Mouse (Mus musculus): ENCODE data around the gene Shroom4. TPM values are rescaled to one million over a fixed set of nuclear protein-coding genes. Genes with fewer than 3 reads are reported as not detected.

Shroom4 gene
- polyA plus RNA-seq, 1 experiment from 2014 or later = 2.9 TPM

GRCm38 (mm10) chrX:6495456-6495855 lies 95.8 kb downstream of the Shroom4 start:
- H3K9ac ChIP-seq = no peak overlapping the region
- H3K4me2 ChIP-seq = no peak overlapping the region
- H3K9me3 ChIP-seq = no peaks in the 10 kb centered on the region
- ATAC-seq (ENCODE audit: extremely low read depth, insufficient number of reproducible peaks, low FRiP score, low TSS enrichment) = no peak
- H3K36me3 ChIP-seq = no peaks in the 10 kb centered on the region
- H3K4me3 ChIP-seq = no peak overlapping the region
- no peaks in the 10 kb centered on the region for H3K27me3 ChIP-seq (replicated peaks)
- H3K27ac ChIP-seq (replicated peaks) = no peak overlapping the region
- H3K4me1 ChIP-seq = peaks cover 4% of the 10 kb centered on the region; the same call in 1 of the 2 replicates

GRCm38 (mm10) chrX:6496374-6496773 lies 96.7 kb downstream of the Shroom4 start:
- no peak overlapping the region for H3K27ac ChIP-seq (replicated peaks)
- 24% methylated on average over 2 of the region's 2 CpGs for WGBS
- ATAC-seq (ENCODE audit: extremely low read depth, insufficient number of reproducible peaks, low FRiP score, low TSS enrichment) = no peak
- H3K27me3 ChIP-seq (replicated peaks) = no peaks in the 10 kb centered on the region
- H3K9me3 ChIP-seq = no peaks in the 10 kb centered on the region
- H3K4me1 ChIP-seq = peaks cover 4% of the 10 kb centered on the region; the same call in 1 of the 2 replicates
- H3K9ac ChIP-seq = no peak overlapping the region
- H3K4me2 ChIP-seq = no peak overlapping the region
- H3K36me3 ChIP-seq = no peaks in the 10 kb centered on the region
- H3K4me3 ChIP-seq = no peak overlapping the region

- Histone ChIP-seq H3K9me3 (no peaks in the 10 kb centered on the region), H3K27me3 (replicated peaks) (no peaks in the 10 kb centered on the region), H3K36me3 (no peaks in the 10 kb centered on the region), H3K9ac (no peak overlapping the region), H3K4me2 (no peak overlapping the region), H3K4me3 (no peak overlapping the region), H3K4me1 (no peaks in the 10 kb centered on the region; the same call in 1 of the 2 replicates), H3K27ac (replicated peaks) (no peak overlapping the region)
- no peak for ATAC-seq (ENCODE audit: extremely low read depth, insufficient number of reproducible peaks, low FRiP score, low TSS enrichment)
- 65% methylated on average over 1 of the region's 1 CpGs for WGBS
Observed at GRCm38 (mm10) chrX:6501850-6502249, 102.2 kb downstream of the Shroom4 start.

GRCm38 (mm10) chrX:6517217-6517616 lies 117.6 kb downstream of the Shroom4 start:
- no peak overlapping the region for H3K4me2 ChIP-seq
- ATAC-seq (ENCODE audit: extremely low read depth, insufficient number of reproducible peaks, low FRiP score, low TSS enrichment) = no peak
- no peaks in the 10 kb centered on the region for H3K9me3 ChIP-seq
- no peaks in the 10 kb centered on the region for H3K27me3 ChIP-seq (replicated peaks)
- 76% methylated on average over 3 of the region's 3 CpGs for WGBS
- H3K27ac ChIP-seq (replicated peaks) = no peak overlapping the region
- no peaks in the 10 kb centered on the region for H3K4me1 ChIP-seq
- no peaks in the 10 kb centered on the region for H3K36me3 ChIP-seq
- no peak overlapping the region for H3K4me3 ChIP-seq
- no peak overlapping the region for H3K9ac ChIP-seq

GRCm38 (mm10) chrX:6518421-6518820 lies 118.8 kb downstream of the Shroom4 start:
- no peaks in the 10 kb centered on the region for H3K27me3 ChIP-seq (replicated peaks)
- no peaks in the 10 kb centered on the region for H3K9me3 ChIP-seq
- H3K4me1 ChIP-seq = no peaks in the 10 kb centered on the region
- no peak overlapping the region for H3K27ac ChIP-seq (replicated peaks)
- no peaks in the 10 kb centered on the region for H3K36me3 ChIP-seq
- no peak overlapping the region for H3K4me2 ChIP-seq
- ATAC-seq (ENCODE audit: extremely low read depth, insufficient number of reproducible peaks, low FRiP score, low TSS enrichment) = no peak
- no peak overlapping the region for H3K9ac ChIP-seq
- H3K4me3 ChIP-seq = no peak overlapping the region
- 24% methylated on average over 2 of the region's 2 CpGs for WGBS

GRCm38 (mm10) chrX:6522935-6523334 lies 123.3 kb downstream of the Shroom4 start:
- no peak overlapping the region for H3K9ac ChIP-seq
- no peak overlapping the region for H3K27ac ChIP-seq (replicated peaks)
- no peaks in the 10 kb centered on the region for H3K9me3 ChIP-seq
- H3K4me3 ChIP-seq = no peak overlapping the region
- H3K4me2 ChIP-seq = no peak overlapping the region
- no peaks in the 10 kb centered on the region for H3K27me3 ChIP-seq (replicated peaks)
- ATAC-seq (ENCODE audit: extremely low read depth, insufficient number of reproducible peaks, low FRiP score, low TSS enrichment) = no peak
- 54% methylated on average over 2 of the region's 2 CpGs for WGBS
- H3K36me3 ChIP-seq = no peaks in the 10 kb centered on the region
- no peaks in the 10 kb centered on the region for H3K4me1 ChIP-seq

- no peak for ATAC-seq (ENCODE audit: extremely low read depth, insufficient number of reproducible peaks, low FRiP score, low TSS enrichment)
- Histone ChIP-seq H3K9ac (no peak overlapping the region), H3K36me3 (no peaks in the 10 kb centered on the region), H3K4me3 (no peak overlapping the region), H3K27ac (replicated peaks) (no peak overlapping the region), H3K9me3 (no peaks in the 10 kb centered on the region), H3K4me2 (no peak overlapping the region), H3K27me3 (replicated peaks) (no peaks in the 10 kb centered on the region), H3K4me1 (peaks cover 3% of the 10 kb centered on the region; the same call in 1 of the 2 replicates)
- 59% methylated on average over 2 of the region's 2 CpGs for WGBS
Observed at GRCm38 (mm10) chrX:6536636-6537035, 137.0 kb downstream of the Shroom4 start.

GRCm38 (mm10) chrX:6537689-6538088 lies 138.0 kb downstream of the Shroom4 start:
- H3K9ac ChIP-seq = no peak overlapping the region
- no peaks in the 10 kb centered on the region for H3K27me3 ChIP-seq (replicated peaks)
- H3K9me3 ChIP-seq = no peaks in the 10 kb centered on the region
- 39% methylated on average over 2 of the region's 2 CpGs for WGBS
- no peaks in the 10 kb centered on the region for H3K36me3 ChIP-seq
- ATAC-seq (ENCODE audit: extremely low read depth, insufficient number of reproducible peaks, low FRiP score, low TSS enrichment) = no peak
- peaks cover 3% of the 10 kb centered on the region; the same call in 1 of the 2 replicates for H3K4me1 ChIP-seq
- H3K4me3 ChIP-seq = no peak overlapping the region
- 0 out of 2 replicates have a peak overlapping the region, but pooled peaks have one; percentile 32 for H3K27ac ChIP-seq (replicated peaks)
- H3K4me2 ChIP-seq = no peak overlapping the region

- 78% methylated on average over 1 of the region's 1 CpGs for WGBS
- ATAC-seq (ENCODE audit: extremely low read depth, insufficient number of reproducible peaks, low FRiP score, low TSS enrichment) = no peak
Observed at GRCm38 (mm10) chrX:6565066-6565465, 165.4 kb downstream of the Shroom4 start.

GRCm38 (mm10) chrX:6574511-6574910 lies 174.9 kb downstream of the Shroom4 start:
- Histone ChIP-seq H3K4me2 (no peak overlapping the region), H3K9ac (no peak overlapping the region), H3K27ac (replicated peaks) (no peak overlapping the region; the same call in 1 of the 2 replicates), H3K9me3 (no peaks in the 10 kb centered on the region), H3K4me3 (no peak overlapping the region), H3K27me3 (replicated peaks) (no peaks in the 10 kb centered on the region), H3K4me1 (no peaks in the 10 kb centered on the region), H3K36me3 (no peaks in the 10 kb centered on the region)
- WGBS = 20% methylated on average over 1 of the region's 1 CpGs
- ATAC-seq (ENCODE audit: extremely low read depth, insufficient number of reproducible peaks, low FRiP score, low TSS enrichment) = no peak

More at GRCm38 (mm10) chrX:6565066-6565465, 165.4 kb downstream of the Shroom4 start:
- Histone ChIP-seq H3K36me3 (no peaks in the 10 kb centered on the region), H3K9me3 (no peaks in the 10 kb centered on the region), H3K27ac (replicated peaks) (no peak overlapping the region), H3K4me3 (no peak overlapping the region), H3K9ac (no peak overlapping the region), H3K27me3 (replicated peaks) (no peaks in the 10 kb centered on the region), H3K4me2 (no peak overlapping the region), H3K4me1 (no peaks in the 10 kb centered on the region)

GRCm38 (mm10) chrX:6577001-6577400 lies 177.3 kb downstream of the Shroom4 start:
- H3K4me1 ChIP-seq = no peaks in the 10 kb centered on the region
- no peaks in the 10 kb centered on the region for H3K36me3 ChIP-seq
- no peak for ATAC-seq (ENCODE audit: extremely low read depth, insufficient number of reproducible peaks, low FRiP score, low TSS enrichment)
- peak overlapping the region; percentile 24; the same call in 1 of the 2 replicates for H3K4me3 ChIP-seq
- no peak overlapping the region for H3K9ac ChIP-seq
- H3K27ac ChIP-seq (replicated peaks) = peak overlapping the region; percentile 42; the same call in 1 of the 2 replicates
- 32% methylated on average over 7 of the region's 7 CpGs for WGBS
- no peak overlapping the region; the same call in none of the 2 replicates for H3K4me2 ChIP-seq
- H3K27me3 ChIP-seq (replicated peaks) = no peaks in the 10 kb centered on the region
- H3K9me3 ChIP-seq = no peaks in the 10 kb centered on the region

- ATAC-seq (ENCODE audit: extremely low read depth, insufficient number of reproducible peaks, low FRiP score, low TSS enrichment) = no peak
- Histone ChIP-seq H3K4me1 (no peaks in the 10 kb centered on the region), H3K36me3 (peaks cover 19% of the 10 kb centered on the region), H3K9ac (no peak overlapping the region), H3K27ac (replicated peaks) (0 out of 2 replicates have a peak overlapping the region, but pooled peaks have one; percentile 3), H3K4me2 (no peak overlapping the region), H3K27me3 (replicated peaks) (no peaks in the 10 kb centered on the region), H3K9me3 (no peaks in the 10 kb centered on the region), H3K4me3 (no peak overlapping the region)
- WGBS = 61% methylated on average over 6 of the region's 6 CpGs
Observed at GRCm38 (mm10) chrX:6580671-6581070, 181.0 kb downstream of the Shroom4 start.

Data from heart, embryonic 13.5 days (tissue).